Mouse (Mus musculus) embryo, embryonic 11 days (tissue): ENCODE measurements at regions not wholly inside any gene's neighbourhood (a gene's known extent, or its start where the extent isn't known, plus 50 kb on each side); places are given as distances from the start of the nearest gene placed in this dataset.
A peak's percentile ranks its signal among the peaks of the same experiment; 100 is the strongest.
"Not testable (repeated sequence)": the region's sequence is repeated elsewhere in the genome, so short reads cannot be mapped to it uniquely, and the experiment has no call there.

ENCODE experiments used
- DNase-seq: peaks from one replicate; pipeline ENCODE4 v3.0.0-alpha.2; 2015

DNA sequence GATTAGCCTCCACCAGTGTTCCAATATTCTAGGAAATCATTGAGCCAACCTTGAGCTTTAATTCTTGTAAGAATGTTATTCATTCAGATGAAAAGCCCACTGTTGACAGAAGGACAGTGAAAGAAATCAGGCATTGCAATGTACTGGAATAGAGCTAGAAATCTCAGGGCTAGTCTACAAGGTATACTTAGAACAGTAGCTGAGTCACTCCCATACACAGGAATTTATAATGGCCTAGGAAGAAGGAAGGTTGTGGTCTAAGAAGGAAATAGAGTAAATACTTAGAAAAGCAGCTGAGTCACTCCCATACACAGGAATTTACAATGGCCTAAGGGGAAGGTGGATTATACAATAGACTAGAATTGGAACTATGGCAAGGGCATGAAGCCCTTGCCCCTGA, 174.6 kb downstream of the Fam181b start:
- not testable (repeated sequence) for DNase-seq

DNA sequence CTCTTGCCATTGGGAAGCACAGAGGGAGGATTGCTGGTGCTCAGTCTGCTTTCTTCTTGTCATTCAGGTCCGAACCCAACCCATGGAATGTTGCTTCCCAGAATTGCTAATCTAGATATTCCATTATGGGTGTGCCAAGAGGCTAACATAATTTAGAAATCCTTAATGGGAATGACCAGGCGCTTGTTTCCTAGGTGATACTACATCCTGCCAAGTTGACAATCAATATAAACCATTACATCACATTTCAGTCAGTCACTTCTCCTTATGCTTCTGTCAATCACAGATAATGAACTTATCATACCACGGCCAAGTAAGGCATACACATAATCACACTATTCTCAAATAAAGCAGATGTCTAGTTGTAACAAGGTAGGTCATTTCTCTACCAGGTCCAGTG, 206.1 kb downstream of the Fam181b start:
- DNase-seq = no peak

DNA sequence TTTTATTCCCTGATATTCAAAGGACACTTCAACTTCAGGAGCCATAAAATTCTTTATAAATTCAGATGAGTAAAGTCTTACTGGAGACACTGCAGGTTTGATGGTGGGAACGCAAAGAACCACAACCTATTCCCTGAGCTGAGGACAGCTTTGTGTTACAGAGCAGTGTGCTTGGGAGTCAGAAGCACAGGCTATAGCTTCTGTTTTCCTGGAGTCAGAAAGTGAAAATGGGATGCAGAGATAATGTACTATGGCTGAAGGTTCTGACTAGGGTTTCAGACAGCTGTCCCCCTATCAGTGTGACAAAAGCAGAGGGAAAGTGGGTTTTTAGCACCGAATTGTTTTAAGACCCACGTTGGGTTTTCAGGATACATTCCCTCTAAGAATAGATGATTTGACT, 211.8 kb downstream of the Fam181b start:
- no peak for DNase-seq

DNA sequence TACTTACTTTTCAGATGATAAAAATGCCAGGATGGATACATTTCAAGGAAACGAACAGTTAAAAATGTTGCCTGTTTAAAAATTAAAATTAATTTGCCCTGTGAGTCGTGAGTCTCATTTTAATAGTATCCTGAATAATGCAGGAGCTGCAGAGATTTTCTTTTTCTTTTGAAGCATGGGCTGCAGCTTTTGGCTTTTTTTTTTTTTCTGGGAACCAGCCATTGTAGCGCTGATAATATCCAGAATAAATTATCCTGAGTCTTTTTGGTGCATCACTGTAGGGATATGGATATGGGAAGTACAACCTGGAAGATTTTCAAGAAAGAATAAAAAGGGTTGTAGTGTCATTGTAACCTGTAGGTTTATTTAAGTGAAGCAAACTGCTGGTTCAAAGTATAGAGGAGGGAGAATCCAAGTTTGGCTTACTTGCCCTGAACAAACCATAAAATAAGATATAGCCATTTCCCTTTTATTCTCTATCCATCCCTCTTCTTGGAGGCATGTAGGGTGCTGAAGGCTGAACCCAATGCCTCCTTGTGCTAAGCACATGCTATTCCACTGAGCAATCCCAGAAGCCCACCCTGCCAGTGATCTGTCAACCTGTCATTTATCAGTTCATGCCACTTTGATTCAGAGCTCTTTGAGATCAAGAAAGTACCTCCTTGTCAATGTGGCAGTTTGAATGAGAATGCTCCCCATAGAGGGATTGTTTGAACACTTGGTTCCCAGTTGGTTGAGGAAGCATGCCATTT, 212.5 kb downstream of the Fam181b start:
- DNase-seq = no peak

- no peak for DNase-seq
Measured at GRCm38 (mm10) chr7:93312731-93313130, 233.1 kb downstream of the Fam181b start.

- no peak for DNase-seq
Measured at GRCm38 (mm10) chr7:93331351-93331750, 251.7 kb downstream of the Fam181b start.

GRCm38 (mm10) chr7:93332203-93332602, 252.5 kb downstream of the Fam181b start:
- no peak for DNase-seq

GRCm38 (mm10) chr7:93336420-93336819, 256.8 kb downstream of the Fam181b start:
- DNase-seq = peak; percentile 42
